Mouse (Mus musculus) right cerebral cortex, postnatal 36 days (tissue): Measurements from ENCODE around the gene Pigu.

Experiments used
- DNase-seq, 2 experiments: peaks; one replicate each; pipeline ENCODE4 v3.0.0; 2022; ENCODE audit warnings: low spot score in 2 of 2, mixed read lengths in 1 of 2

The Pigu gene

GRCm38 (mm10) chr2:155287456-155288250, 69.6 kb downstream of the Pigu start:
- no peak for DNase-seq

DNA sequence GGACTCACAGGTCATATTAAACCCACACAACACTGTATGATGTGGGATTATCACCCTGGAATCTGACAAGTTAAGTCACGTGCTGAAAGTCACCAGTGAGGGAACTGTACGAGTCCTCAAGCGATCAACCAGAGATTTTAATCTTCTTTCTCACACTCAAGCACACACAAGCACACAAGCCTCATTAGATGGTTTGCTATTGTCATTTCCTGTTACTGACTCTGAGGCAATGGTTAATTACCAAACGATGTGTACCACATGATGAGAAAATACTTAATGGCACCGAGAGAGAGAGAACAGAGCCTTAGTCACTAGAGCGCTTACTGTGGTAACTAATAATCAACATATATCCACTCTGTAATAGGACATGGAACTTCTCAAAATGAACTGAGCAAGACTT, 71.5 kb downstream of the Pigu start:
- DNase-seq = no peak

- no peak for DNase-seq
Measured at GRCm38 (mm10) chr2:155284647-155285046, 72.6 kb downstream of the Pigu start.

DNA sequence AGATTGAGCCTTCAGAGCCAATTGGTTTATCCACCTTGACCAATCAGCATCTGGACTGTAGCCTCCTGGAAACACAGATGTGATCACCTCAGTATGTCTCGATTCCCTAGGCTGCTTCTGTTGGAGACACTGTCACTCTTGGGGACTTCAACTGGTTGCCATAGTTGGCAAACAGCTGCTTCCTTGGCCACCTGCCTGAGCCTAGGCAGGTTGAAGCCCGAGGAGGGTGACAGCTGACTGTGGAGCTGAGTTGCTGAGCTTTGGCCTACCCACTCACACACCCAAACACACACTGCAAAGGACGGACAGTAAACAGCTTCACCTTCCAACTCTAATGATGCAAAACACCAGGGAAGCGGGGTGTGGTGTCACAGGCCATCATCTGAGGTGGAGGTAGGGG, 73.4 kb downstream of the Pigu start:
- DNase-seq = no peak

DNA sequence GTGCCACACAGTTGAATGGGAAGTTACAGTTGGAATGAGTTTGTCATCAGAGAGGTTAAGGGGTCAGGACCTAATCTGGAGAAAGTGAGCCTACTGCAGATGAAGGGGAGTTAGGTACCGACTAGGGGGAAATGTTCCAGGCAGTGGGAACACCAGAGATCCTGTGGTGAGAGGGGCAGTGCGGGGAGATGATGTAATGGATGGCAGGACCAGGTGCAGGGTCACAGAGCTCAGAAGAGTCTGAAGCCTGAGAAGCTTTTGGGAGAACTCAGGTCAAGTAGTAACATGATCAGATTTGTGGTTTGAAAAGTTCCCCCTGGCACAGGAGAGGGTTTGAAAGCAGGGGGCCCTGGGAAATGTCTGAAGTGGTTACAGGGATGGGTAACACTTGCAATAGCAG, 77.1 kb downstream of the Pigu start:
- DNase-seq = no peak

DNA sequence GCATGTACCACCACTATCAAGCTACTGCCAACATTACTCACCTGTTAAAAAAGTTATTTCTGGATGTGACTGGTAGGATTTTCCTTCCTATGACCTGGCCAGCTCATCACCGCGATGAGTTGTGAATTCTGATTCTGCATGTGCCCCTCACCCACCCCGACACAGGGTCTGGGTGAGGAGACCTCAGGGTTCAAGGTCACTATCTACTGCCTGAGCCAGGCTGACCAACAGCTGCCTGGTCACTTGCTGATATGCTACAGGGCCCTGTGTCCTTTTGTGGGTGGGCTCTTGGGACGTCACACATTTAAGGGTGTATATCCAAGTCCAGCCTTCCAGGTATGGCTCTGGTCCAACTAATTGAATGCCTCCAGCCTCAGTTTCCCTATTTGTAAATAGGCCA, 78.1 kb downstream of the Pigu start:
- DNase-seq = no peak

DNA sequence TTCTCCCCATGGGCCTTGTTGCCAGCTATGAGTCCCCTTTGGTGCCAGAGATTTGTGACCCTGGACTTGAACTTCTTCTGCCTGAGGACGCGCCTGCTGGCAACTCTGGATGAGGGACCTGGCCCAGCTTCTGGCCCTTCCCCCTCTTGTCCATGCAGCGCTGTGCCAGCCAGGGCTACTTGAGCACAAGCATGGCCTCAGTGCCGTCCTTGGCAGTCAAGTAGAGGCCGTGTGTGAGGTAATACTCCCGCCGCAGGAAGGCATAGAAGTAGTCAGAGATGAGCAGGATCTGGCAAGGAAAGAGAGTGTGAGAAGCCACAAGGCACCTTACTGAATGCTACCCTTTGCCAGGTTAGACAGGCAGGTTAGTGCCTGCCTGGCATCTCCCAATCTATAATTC, 78.9 kb downstream of the Pigu start:
- no peak for DNase-seq

DNA sequence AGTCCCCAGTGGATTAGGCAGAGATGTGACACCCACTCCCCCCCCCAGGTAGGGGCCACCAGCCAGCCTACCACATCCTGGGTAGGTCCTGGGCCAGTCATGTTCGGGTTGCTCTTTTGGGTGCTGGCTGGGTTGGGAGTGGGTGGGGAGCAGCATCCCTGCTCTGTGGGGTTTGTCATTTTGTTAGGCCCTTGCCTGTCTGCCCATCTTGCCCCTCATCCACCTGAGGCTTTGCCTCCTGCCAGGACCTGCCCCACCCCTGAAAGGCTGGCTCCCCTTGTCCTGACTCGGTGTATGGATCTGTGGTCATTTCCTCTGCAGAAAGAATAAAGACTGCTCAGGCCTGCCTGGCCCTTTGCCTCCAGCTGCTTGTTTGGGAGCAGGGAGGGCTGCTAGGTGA, 79.5 kb downstream of the Pigu start:
- DNase-seq = no peak

GRCm38 (mm10) chr2:155276621-155277175, 80.5 kb downstream of the Pigu start:
- DNase-seq = peak; percentile 34 to 46

- peak; percentile 96 to 97 for DNase-seq
Measured at GRCm38 (mm10) chr2:155276195-155276594, 81.0 kb downstream of the Pigu start, which contains the start of gene Map1lc3a. Gene Map1lc3a, plus strand, starts transcription at chr2:155276297.

DNA sequence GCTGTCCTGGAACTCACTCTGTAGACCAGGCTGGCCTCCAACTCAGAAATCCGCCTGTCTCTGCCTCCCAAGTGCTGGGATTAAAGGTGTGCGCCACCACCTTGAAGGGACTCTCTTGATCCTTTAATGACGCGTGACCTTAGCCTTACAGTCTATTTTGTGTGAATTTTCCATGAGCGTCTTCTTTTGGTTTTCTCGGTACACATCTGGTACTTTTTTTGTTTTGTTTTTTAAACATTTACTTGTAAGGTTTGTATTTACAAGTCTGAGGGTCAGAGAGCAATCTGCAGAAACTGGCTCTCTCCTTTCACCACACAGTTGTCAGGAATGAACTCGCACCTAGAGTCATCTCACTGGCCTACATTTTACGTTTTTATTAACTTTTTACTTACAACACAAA, 83.6 kb downstream of the Pigu start:
- DNase-seq = no peak

GRCm38 (mm10) chr2:155272396-155273170, 84.6 kb downstream of the Pigu start:
- DNase-seq = no peak

- no peak for DNase-seq
Measured at GRCm38 (mm10) chr2:155271957-155272356, 85.3 kb downstream of the Pigu start.

DNA sequence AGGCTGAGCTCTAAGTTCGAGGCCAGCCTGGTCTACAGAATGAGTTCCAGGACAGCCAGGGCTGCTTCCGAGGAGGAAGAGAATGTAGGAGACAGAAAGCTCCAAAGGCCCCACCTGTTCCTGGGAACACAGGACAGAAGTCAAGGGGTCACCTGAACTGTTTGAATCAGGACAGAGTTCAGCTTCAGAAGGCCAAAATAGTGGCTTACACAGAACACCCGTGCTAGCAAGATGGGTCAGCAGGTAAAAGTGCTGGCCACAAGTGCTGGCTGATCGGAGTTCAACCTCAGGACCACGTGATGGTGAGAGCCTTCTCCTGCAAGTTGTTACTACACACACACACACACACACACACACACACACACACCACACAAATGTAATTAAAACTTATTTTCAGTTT, 90.3 kb downstream of the Pigu start:
- no peak for DNase-seq

- DNase-seq = no peak
Measured at GRCm38 (mm10) chr2:155265526-155265925, 91.7 kb downstream of the Pigu start.

- DNase-seq = no peak
Measured at GRCm38 (mm10) chr2:155249588-155249987, 107.6 kb downstream of the Pigu start.

DNA sequence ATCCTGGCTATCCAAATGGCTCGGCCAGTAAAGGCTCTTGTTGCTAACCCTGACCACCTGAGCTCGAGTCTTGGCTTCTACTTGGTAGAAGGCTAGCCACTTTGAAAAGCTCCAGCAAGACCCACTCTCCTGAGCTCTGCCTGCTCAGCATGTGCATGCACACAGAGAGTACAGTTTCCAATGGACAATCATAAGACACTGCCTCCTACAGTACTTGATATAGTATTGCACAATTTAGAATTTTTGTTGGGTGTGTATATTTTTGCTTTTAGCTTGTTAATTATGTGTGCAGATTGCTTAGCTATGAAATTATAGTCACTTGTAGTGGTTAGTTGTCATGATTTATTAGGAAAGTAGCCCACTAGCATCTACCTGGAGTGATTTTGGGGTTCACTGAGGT, 108.5 kb downstream of the Pigu start:
- no peak for DNase-seq

GRCm38 (mm10) chr2:155248206-155248605, 109.0 kb downstream of the Pigu start:
- no peak for DNase-seq

GRCm38 (mm10) chr2:155246231-155246630, 111.0 kb downstream of the Pigu start:
- no peak for DNase-seq

DNA sequence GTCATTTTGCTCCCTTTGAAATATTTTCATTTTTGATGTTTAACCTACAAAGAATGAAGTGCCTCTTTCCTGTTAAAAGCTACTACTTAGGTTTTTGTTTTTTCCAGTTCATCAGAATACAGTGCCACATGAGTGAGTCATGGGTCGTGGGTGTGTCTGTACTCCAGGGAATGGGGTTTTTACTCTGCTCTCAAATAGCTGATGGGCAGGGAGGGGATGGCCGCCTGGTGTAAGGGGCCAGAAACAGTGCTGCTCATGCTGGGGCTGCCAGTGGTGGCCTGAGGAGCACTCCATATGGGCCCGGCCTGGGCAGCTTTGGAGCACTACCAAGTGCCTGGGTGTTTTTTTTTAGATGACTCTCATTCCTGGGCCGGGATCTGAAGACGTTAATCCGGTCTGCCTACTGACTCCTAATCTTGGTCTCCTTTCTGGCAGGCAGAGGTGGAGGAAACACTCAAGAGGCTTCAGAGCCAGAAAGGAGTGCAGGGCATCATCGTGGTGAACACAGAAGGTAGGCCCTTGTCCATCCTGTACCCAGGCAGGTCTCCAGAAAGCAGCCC, 114.9 kb downstream of the Pigu start:
- DNase-seq = no peak

GRCm38 (mm10) chr2:155240915-155241314, 116.3 kb downstream of the Pigu start:
- no peak for DNase-seq

DNA sequence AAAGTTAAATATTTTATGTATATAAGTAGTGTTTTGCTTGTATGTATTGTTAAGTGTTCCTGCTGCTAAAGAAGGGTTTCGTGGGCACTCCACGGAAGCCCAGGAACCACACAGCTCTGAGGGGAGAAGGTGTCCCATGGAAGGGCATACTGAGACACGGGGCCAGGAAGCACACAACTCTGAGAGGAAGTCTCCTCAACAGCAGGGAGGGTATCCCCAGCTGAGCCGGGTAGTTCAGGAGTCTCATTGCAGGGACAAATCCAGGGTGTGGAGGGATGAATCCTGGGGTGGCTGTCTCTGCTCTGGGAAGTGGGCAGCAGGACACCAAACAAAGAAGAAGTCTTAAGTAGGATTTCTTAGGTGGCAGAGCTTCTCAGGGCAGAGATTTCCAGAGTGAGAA, 120.0 kb downstream of the Pigu start:
- DNase-seq = no peak
